24 mouse cellular contexts compared by ENCODE assay signal in the genomic region with DNA sequence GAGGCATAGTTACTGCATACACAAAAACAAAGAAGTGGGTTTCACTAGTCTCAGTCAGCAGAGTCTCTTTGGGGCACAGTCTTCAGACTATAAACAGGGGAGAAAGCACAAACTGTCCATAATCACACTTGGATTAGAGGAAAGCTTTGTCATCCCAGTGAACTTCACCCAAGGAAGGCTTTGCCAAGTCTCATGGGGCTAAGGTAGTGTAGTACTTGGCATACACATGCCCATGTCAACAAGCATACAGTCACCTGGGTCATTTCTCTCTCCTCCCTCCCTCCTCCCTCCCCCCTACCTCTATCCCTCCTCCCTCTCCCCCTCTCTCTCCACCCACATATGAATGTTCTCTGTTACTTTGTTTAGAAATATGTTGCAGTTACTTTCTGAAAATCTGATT.
DNase-seq lines count a peak whose midpoint lies in the region; ATAC-seq lines count a peak whose summit lies in the region.
"Had no signal": no experiment of that assay in that cellular context is flagged by ENCODE, and none has a peak within 500 bp of the region (broad histone marks: within the 10 kb centered on the region; RNA-seq: fewer than 3 reads in every experiment).

No protein-coding gene starts in this region.

- H3K9me3 ChIP-seq in megakaryocyte, embryonic 14.5 days: 0 out of 2 replicates have a peak, but pooled peaks cover 3% of the 10 kb centered on the region
- H3K9me3 ChIP-seq: embryonic facial prominence, embryonic 12.5 days; embryonic facial prominence, embryonic 15.5 days; G1E; hindbrain, embryonic 15.5 days had no signal

- no peak for ATAC-seq in megakaryocyte, adult 5-6 weeks (ENCODE audit: poor library complexity, severe bottlenecking)
- ATAC-seq: forebrain, embryonic 14.5 days; forebrain, postnatal 0 days had no signal

- H3K27me3 ChIP-seq in megakaryocyte, embryonic 14.5 days (replicated peaks): no peaks in the 10 kb centered on the region
- H3K27me3 ChIP-seq: CH12.LX; embryonic facial prominence, embryonic 12.5 days; embryonic facial prominence, embryonic 15.5 days; hindbrain, embryonic 12.5 days; hindbrain, embryonic 15.5 days had no signal

- peak; percentile 4 to 6 for DNase-seq in cerebellum, postnatal 10 days
- no peak for DNase-seq in cerebellum, adult 11-12 months
- DNase-seq in kidney, postnatal 36 days: peak; percentile 5 to 6
- DNase-seq in kidney, postnatal 14 days: no peak
- DNase-seq in spleen, adult 18-20 months: no peak
- DNase-seq: adrenal gland, adult 8-10 months; adrenal gland, postnatal 25 days; B cell, adult 2 months; cerebellum, adult 11 months; cerebellum, adult 8-10 months; cerebellum, postnatal 25 days; forebrain, postnatal 0 days; gastrocnemius, adult 2 months; gastrocnemius, postnatal 14 days; heart, adult 11 months had no signal

- H3K4me1 ChIP-seq in megakaryocyte, embryonic 14.5 days: peaks cover 21% of the 10 kb centered on the region
- H3K4me1 ChIP-seq: embryonic facial prominence, embryonic 12.5 days; embryonic facial prominence, embryonic 15.5 days; hindbrain, embryonic 12.5 days; hindbrain, embryonic 15.5 days had no signal

- peak overlapping the region; percentile 51 for H3K4me3 ChIP-seq in megakaryocyte, embryonic 14.5 days (replicated peaks)
- H3K4me3 ChIP-seq: embryonic facial prominence, embryonic 12.5 days; embryonic facial prominence, embryonic 15.5 days; gastrocnemius, adult 2 months; hindbrain, embryonic 12.5 days; hindbrain, embryonic 15.5 days had no signal

- peaks cover 45% of the 10 kb centered on the region for H3K36me3 ChIP-seq in megakaryocyte, embryonic 14.5 days (replicated peaks; ENCODE audit: low read length)
- H3K36me3 ChIP-seq: embryonic facial prominence, embryonic 15.5 days had no signal

Comparison
In these comparisons a context has a peak if more than half of its experiments do, and no peak if none do; other contexts are left out.
1. DNase-seq: peak in cerebellum, postnatal 10 days (2 of 2) and kidney, postnatal 36 days (2 of 2); none in cerebellum, adult 11-12 months (single experiment), kidney, postnatal 14 days (single experiment) and spleen, adult 18-20 months (0 of 2).